Mouse (Mus musculus) testis, adult 2 months (tissue): ENCODE results near the gene Zfp607b. TPM values are rescaled to one million over a fixed set of nuclear protein-coding genes. Genes with fewer than 3 reads are reported as not detected.
A peak's percentile ranks its signal among the peaks of the same experiment; 100 is the strongest.

ENCODE experiments used
- H3K27ac ChIP-seq: fragments of 200-500 bp; 2 replicates; pipeline ENCODE4 v1.5.1; 2012; ENCODE audit warnings: low read depth, low read length; ENCODE audit not compliant: control insufficient read depth, insufficient read depth
- H3K27me3 ChIP-seq: fragments of 200-500 bp; 2 replicates; pipeline ENCODE4 v1.6.1; 2012; ENCODE audit warnings: mild to moderate bottlenecking, low read length, moderate library complexity; ENCODE audit not compliant: control insufficient read depth, insufficient read depth
- H3K36me3 ChIP-seq: fragments of 200-500 bp; 2 replicates; pipeline ENCODE4 v1.6.1; 2012; ENCODE audit warnings: mild to moderate bottlenecking, low read length; ENCODE audit not compliant: control insufficient read depth, insufficient read depth
- H3K4me1 ChIP-seq: fragments of 200-500 bp; 2 replicates; pipeline ENCODE4 v1.6.1; 2012; ENCODE audit warnings: low read length; ENCODE audit not compliant: control insufficient read depth, insufficient read depth
- H3K4me3 ChIP-seq: fragments of 200-500 bp; 2 replicates; pipeline ENCODE4 v1.5.1; 2012; ENCODE audit warnings: low read depth, mild to moderate bottlenecking, low read length, moderate library complexity, mixed read lengths; ENCODE audit not compliant: control insufficient read depth
- CTCF ChIP-seq: fragments of 200-500 bp; IDR thresholded peaks from 2 replicates; pipeline ENCODE4 v1.5.1; 2012; ENCODE audit warnings: low read depth, mild to moderate bottlenecking, inconsistent platforms, low read length, moderate library complexity; ENCODE audit not compliant: control insufficient read depth, insufficient read depth, insufficient replicate concordance
- POLR2A ChIP-seq: fragments of 200-500 bp; IDR thresholded peaks from 2 replicates; pipeline ENCODE4 v1.6.1; 2012; ENCODE audit warnings: low read depth, mild to moderate bottlenecking, inconsistent platforms, low read length, moderate library complexity; ENCODE audit not compliant: control insufficient read depth
- polyA plus RNA-seq: library from polyadenylated mRNA; depleted of rRNA; stranded (reverse); fragments of >200 nt; gene quantifications from 2 replicates; pipeline ENCODE4 v1.2.3, GENCODE M21; 2012

Gene Zfp607b
- polyA plus RNA-seq, 1 experiment = 27.7 TPM

DNA sequence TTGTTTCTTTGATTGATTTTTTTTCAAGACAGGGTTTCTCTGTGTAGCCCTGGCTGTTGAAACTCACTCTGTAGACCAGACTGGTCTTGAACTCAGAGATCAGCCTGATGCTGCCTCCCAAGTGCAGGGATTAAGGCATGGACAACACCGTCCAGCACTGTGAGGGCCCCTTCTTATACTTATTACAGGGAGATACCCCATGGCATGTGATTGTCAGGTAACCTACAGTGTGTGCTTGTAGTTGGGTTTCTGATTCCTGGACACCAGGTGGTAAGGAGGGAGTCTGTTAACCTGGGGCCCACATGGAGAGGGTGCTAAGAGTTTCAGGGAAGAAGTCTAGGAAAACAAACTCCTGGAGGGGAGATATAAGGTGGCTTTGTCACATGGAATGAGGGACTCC is 2.1 kb upstream of the Zfp607b start:
- Histone ChIP-seq H3K4me3 (no peak overlapping the region), H3K4me1 (peaks cover 12% of the 10 kb centered on the region)

DNA sequence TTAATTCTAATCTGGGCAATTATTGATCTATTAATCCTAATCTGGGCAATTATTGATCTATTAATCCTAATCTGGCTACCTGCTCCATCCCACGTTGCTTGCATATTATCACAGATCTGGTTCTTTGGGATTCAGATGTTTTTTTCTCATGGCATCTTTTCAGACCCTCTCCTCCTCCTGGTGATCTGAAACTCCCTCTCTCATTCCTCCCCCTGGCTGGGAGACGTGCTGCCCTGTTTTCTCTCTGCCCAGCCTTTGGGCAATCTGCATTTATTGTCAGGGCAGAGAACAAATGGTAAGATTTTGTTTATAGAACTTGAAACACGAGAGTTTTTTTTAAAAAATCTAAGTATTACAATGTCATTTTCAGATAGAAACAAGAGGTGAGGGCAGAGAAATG is 1.3 kb upstream of the Zfp607b start:
- TF ChIP-seq POLR2A = no peak
- TF ChIP-seq CTCF = no peak
- no peak overlapping the region for H3K27ac ChIP-seq
- H3K36me3 ChIP-seq = no peaks in the 10 kb centered on the region
- no peak overlapping the region for H3K4me3 ChIP-seq
- no peaks in the 10 kb centered on the region for H3K27me3 ChIP-seq
- H3K4me1 ChIP-seq = peaks cover 12% of the 10 kb centered on the region

More for the DNA sequence above, 2.1 kb upstream of the Zfp607b start:
- Histone ChIP-seq H3K36me3 (no peaks in the 10 kb centered on the region), H3K27ac (no peak overlapping the region), H3K27me3 (no peaks in the 10 kb centered on the region)
- TF ChIP-seq POLR2A (no peak), CTCF (no peak)

DNA sequence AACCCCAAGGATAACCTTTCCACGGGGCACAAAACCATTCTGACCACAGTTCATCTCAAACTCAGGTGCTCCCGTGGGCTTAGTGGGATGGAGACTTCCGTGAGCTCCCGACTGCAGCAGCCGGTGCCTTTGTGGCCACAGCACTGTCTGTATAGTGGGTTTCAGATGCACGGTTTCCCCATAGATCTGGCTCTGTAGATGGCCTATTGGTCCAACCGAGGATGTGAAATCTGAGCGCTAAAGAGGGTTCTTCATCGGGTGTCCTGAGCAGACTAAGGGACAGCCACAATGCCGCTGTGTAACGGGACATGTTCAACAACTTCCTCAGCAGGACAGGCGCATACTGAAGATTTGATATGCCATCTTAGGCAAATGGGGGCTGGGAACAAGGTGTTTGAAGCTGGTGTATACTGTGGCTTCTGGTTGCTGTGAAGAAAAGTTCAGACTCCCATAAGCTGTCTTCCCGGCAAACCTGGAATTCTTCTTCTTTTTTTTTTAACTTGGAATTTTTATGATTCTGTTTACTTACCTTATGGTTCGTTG is 823 bp upstream of the Zfp607b start:
- Histone ChIP-seq H3K36me3 (no peaks in the 10 kb centered on the region), H3K27me3 (no peaks in the 10 kb centered on the region), H3K4me1 (peaks cover 12% of the 10 kb centered on the region), H3K4me3 (no peak overlapping the region), H3K27ac (no peak overlapping the region)
- TF ChIP-seq POLR2A (no peak), CTCF (no peak)

DNA sequence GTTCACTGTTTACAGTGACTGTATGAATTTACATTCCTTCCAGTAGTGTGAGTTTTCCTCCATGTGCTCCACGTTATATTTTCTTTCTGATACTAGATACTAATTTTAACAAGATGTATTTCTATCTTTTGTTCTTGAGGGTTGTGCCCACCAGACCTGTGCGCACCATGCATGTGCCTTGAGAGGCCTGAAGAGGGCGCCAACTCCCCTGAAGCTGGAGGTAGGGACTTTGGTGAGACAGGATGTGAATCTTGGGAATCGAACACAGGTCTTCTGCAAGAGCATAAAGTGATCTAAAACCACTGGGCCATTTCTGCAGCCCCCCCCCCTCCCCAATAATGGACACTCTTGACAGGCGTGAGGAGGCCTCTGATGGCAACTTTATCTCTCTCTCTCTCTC is 1.9 kb downstream of the Zfp607b start:
- no peak overlapping the region for H3K27ac ChIP-seq
- H3K4me3 ChIP-seq = no peak overlapping the region
- TF ChIP-seq POLR2A (no peak), CTCF (peak; percentile 71; the same call in 1 of the 2 replicates)
- no peaks in the 10 kb centered on the region for H3K27me3 ChIP-seq
- peaks cover 12% of the 10 kb centered on the region for H3K4me1 ChIP-seq
- H3K36me3 ChIP-seq = no peaks in the 10 kb centered on the region

DNA sequence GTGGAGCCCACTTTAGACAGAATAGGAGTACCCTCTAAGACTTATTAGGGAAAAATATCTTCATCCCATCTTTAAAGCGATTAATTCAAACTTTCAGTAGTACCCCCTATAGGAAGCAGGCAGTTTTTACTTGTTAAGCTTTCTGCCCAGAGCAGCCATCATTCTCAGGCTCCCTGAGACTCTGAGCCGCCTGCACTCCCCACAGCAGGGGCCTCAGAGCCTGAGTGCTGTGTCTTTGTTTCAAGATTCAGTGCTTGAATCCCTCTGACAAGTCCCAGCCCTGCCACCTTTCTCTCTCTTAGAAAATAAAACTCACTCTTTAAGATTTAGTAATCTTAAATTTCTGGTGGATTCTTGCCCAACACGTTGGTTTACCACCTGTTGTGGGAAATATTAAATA is 7.6 kb downstream of the Zfp607b start:
- no peaks in the 10 kb centered on the region for H3K27me3 ChIP-seq
- H3K36me3 ChIP-seq = no peaks in the 10 kb centered on the region
- H3K4me3 ChIP-seq = no peak overlapping the region
- H3K4me1 ChIP-seq = no peaks in the 10 kb centered on the region
- TF ChIP-seq CTCF (no peak), POLR2A (no peak)
- no peak overlapping the region for H3K27ac ChIP-seq

DNA sequence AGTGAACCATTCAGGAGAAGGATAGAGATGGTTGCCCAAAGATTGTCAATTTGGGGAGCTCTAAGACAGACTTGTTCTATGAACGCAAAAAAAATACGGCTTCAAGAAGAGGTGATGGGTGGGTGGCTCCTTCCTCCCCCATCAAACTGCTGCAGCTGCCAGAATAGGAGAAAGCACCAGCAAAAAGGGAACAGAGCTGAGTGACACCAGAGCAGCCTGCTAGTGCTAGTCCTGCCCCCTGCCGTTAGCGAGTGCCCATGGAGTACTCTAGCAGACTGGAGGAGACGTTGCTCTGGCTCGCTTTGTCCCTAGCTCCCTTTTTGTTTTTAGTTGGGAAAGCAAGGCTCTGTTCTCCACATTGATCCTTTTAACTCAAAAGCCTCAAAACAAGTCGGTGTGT is 21.3 kb downstream of the Zfp607b start:
- Histone ChIP-seq H3K27ac (no peak overlapping the region), H3K36me3 (no peaks in the 10 kb centered on the region), H3K4me1 (no peaks in the 10 kb centered on the region), H3K4me3 (no peak overlapping the region), H3K27me3 (no peaks in the 10 kb centered on the region)
- no peak for TF ChIP-seq CTCF

DNA sequence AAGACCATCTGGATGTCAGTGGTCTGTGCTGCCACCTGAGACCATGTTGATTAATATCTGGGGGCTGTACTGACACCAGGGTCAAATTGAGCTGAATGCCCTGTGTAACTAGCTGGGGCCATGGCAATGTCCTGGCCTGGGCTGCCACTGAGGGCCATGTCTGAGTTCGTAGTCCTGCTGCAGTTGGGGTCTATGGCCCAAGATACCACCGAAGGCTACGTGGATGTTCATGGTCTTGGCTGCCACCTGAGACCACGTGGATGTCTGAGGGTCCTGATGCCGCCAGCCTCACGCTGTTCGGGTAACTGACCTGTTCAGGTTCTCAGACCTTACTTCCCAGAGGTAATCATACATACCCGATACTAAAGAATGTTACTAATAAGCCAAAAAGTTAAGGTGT is 32.8 kb downstream of the Zfp607b start:
- no peaks in the 10 kb centered on the region for H3K27me3 ChIP-seq
- no peak overlapping the region for H3K4me3 ChIP-seq
- no peak for TF ChIP-seq POLR2A
- no peak for TF ChIP-seq CTCF
- H3K4me1 ChIP-seq = no peaks in the 10 kb centered on the region
- H3K27ac ChIP-seq = no peak overlapping the region
- no peaks in the 10 kb centered on the region for H3K36me3 ChIP-seq

DNA sequence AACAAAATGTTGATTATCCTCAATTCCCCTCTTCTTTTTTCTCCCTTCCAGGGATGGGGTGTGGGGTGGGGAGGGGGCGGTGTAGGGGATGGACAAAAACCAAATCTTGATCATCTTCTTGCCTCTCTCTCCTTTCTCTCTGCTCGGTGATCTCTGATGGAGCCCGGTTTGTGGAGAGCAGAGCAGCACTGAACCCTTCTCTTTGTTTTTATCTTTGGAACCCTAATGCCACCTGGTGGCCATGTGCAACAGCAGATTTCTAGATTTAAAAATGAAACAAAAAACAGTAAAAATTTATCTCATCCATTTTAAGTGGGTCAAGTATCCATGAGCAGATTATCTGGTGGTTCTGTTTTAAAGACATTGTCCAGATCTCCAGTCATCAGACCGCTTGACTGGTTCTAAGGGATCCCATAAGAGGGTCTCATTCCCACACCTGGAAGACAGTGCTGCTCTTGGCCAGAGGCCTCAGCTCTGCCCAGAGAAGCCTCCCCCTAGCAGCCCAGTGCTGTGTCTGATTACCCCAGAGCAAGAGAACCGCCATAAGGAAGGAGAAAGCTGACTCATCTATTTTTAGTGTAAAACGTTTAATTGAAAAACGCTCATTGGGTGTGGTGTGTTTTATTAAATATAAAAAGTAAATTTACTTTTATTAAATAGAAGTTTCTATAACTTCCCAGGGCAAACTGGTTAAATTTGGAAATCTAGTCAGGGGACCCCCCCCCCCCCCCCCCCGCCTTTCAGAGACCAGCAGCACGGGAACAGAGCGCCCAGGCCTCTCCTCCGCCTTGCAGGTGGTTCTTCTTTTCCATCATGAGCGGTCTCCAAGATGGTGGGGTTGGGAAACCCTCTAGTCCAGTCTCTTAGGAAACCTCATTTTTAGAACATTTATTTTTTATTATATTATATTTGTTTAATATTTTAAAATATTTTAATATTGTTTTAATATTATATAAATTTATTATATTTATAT is 36.7 kb downstream of the Zfp607b start:
- Histone ChIP-seq H3K4me3 (no peak overlapping the region), H3K4me1 (no peaks in the 10 kb centered on the region; the same call in 1 of the 2 replicates), H3K36me3 (no peaks in the 10 kb centered on the region), H3K27me3 (no peaks in the 10 kb centered on the region), H3K27ac (no peak overlapping the region)
- no peak for TF ChIP-seq CTCF
- no peak for TF ChIP-seq POLR2A
